Mouse (Mus musculus): ENCODE measurements around the gene Trim29. TPM values are rescaled to one million over a fixed set of nuclear protein-coding genes. Genes with fewer than 3 reads are reported as not detected.

Gene Trim29
- 0.23 and 0.26 TPM in 2 replicates for polyA plus RNA-seq (2012; rRNA removed)

DNA sequence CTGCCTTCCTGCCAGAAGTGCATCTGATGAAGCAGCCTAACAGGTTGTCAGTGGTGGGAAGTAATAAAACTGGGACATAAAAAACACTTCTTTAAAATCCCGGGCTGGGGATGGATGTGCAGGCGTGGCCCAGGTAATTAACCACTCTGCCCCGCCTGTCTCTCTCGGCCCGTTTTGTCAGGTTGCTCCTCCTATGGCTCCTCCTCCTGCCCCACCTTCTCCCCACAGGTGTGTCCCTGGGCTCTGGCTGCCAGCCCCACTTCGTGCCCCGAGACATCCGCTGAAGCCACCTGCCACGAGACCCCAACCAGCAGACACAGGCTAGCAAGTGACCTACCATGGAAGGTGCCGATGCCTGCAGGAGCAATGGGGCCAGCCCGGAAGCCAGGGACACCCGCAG lies at the start of gene Trim29:
Gene Trim29 (plus strand): TSS at position 311 of the 400 bp plus-strand sequence.
- peak; percentile 51 for DNase-seq (ENCODE audit: low read depth, low spot score)
- 29% methylated on average over 12 of the region's 12 CpGs for whole genome bisulfite sequencing

GRCm38 (mm10) chr9:43261124-43261907 lies 49.3 kb upstream of the Trim29 start:
- no peak for DNase-seq (ENCODE audit: low read depth, low spot score)
- WGBS, result 75% methylated on average over 4 of the region's 4 CpGs

- no peak for DNase-seq (ENCODE audit: low read depth, low spot score)
- 56% methylated on average over 2 of the region's 2 CpGs for WGBS
These were observed 48.7 kb upstream of the Trim29 start for GRCm38 (mm10) chr9:43261941-43262340.

- DNase-seq (ENCODE audit: low read depth, low spot score), result no peak
- WGBS, result 66% methylated on average over 4 of the region's 4 CpGs
These were observed 48.3 kb upstream of the Trim29 start for GRCm38 (mm10) chr9:43262390-43262789.

DNA sequence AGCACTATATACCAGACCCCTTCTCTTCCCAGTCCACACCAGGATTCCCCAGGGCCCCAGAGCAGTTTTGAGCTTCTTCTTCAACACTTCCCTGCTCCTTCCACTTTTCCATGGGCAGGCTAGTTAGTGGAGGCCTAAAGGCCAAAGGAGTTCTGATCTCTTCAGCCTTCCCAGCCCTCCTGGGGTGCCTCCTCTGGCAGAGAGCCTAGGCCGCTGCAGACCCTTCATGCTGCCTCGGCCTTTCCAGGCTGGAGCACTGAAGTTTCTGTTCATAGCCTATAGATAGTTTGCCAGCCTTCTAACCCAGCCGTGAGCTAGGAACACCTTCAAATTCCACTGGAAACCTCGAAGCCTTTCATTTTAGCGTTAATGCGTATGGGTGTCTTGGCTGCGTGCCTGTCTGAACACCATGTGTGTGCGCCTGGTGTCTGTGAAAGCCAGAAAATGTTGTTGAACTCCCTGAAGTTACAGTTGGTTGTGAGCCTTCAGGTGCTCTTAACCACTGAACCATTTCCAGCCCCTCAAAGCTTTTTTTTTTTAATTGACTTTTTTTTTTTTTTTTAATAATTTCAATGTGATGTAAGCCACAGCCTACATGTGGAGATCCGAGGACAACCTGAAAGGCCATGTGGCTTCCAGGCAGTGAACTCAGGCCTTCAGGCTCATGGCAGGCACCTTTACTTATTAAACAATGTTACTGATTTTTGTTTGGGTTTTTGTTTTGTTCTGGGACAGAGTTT lies 47.7 kb upstream of the Trim29 start:
- 48% methylated on average over 9 of the region's 9 CpGs for WGBS
- DNase-seq (ENCODE audit: low read depth, low spot score), result no peak

DNA sequence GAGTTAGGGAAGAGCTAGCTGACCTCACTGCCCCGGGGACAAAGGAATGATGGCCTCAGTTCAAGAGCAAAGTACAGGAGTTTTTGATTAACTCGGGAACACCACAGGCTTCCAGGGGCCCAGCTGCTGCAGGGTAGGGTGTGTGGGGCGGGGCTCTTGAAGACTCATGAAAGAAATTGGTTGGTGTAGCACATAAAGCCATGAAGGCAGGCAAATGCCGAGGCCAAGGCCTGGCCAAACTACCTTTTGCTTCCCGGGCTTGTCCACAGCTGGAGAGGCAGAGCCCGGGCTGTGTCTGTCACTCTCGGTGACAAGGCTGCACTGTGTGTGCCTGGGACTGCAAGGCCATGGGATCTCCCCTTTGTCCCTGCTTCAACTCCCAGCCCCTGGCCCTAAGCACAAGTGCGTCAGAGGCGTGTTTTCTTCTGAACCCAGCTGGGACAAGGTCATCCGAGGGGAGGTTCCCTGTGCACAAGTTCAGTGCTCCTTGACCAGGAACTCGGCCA lies 46.6 kb upstream of the Trim29 start:
- WGBS, result 14% methylated on average over 11 of the region's 11 CpGs
- peak; percentile 78 for DNase-seq (ENCODE audit: low read depth, low spot score)

- 74% methylated on average over 9 of the region's 9 CpGs for WGBS
- DNase-seq (ENCODE audit: low read depth, low spot score), result no peak
These were observed 45.5 kb upstream of the Trim29 start for GRCm38 (mm10) chr9:43265194-43265593.

- DNase-seq (ENCODE audit: low read depth, low spot score), result no peak
- WGBS, result 45% methylated on average over 8 of the region's 8 CpGs
These were observed 43.3 kb upstream of the Trim29 start for GRCm38 (mm10) chr9:43267357-43267756.

DNA sequence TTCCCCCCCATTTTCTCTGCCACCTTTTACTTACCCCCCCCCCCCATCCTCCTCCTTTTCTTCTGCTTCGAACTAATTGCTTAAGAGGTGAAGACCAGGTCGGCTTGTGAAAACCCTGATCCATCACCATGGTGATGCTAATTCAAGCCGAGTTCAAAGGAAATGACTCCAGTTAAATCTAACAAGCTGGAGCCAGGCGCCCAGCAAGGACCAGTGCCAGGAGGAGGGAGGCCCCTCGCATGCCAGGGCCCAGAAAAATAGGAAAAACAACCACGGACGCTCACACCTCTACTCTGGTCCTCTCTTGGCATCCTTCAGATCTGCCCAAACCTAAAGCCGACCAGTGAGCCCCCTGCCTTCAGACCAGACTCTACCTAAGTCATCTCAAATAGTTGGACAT lies 41.5 kb upstream of the Trim29 start:
- DNase-seq (ENCODE audit: low read depth, low spot score), result no peak
- WGBS, result 50% methylated on average over 8 of the region's 8 CpGs

GRCm38 (mm10) chr9:43270723-43271252 lies 39.9 kb upstream of the Trim29 start:
- DNase-seq (ENCODE audit: low read depth, low spot score), result no peak
- WGBS, result 44% methylated on average over 17 of the region's 17 CpGs

DNA sequence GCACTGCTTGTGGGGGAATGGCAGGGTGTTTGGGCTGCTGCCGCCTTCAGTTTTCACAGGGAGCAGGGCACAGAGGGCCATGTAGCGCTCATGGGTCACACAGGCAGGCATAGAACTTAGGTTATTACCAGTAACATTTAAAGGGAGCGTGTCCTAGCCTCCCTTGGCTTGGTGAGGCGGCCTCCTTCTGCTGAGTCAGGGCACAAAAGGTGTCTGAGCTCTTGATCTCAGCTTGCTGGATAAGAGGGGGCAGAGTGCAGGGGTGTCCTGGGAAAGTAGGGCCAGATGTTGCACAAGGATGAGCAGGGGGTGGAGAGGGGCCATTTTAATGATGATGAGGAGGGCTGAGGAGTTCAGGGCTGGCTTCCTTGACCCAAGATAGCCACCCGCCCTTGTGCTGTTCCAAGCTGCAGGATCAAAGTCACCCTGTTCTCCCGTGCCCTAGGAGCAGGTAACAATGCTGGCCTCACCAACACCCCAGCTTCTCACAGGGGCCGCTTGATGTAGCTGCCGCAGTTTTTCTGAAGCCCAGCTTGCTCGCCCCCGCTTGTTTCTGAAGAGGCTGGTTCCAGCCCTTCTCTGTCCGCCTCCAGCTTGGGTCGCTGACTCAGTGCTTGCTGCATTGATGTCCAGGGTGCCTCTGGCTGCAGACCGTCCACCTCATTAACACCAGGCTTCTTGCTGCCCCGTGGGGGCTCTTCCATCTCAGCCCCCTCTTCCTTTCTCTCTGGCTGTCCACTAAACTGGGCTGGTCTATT lies 38.7 kb upstream of the Trim29 start:
- no peak for DNase-seq (ENCODE audit: low read depth, low spot score)
- WGBS, result 75% methylated on average over 14 of the region's 14 CpGs

DNA sequence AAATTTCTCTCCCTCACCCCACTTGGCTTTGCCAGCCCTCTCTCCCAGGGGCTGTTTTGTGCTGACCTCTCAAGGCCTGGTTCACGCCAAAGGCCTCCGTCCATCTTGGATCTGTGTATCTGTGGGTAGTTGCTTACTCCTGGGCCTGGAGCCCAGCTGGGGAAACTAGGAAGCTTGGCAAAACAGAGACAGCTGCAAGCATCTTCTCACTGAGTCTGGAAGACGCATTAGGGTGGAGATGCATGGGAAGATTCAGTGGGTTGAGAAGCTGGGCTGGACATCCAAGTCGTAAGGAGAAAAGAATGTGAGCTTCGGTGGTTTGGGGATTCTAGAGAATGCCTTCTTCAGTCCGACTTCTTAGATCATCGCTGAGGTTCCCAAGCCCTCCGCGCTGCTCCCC lies 36.9 kb upstream of the Trim29 start:
- no peak for DNase-seq (ENCODE audit: low read depth, low spot score)
- 76% methylated on average over 9 of the region's 9 CpGs for WGBS

DNA sequence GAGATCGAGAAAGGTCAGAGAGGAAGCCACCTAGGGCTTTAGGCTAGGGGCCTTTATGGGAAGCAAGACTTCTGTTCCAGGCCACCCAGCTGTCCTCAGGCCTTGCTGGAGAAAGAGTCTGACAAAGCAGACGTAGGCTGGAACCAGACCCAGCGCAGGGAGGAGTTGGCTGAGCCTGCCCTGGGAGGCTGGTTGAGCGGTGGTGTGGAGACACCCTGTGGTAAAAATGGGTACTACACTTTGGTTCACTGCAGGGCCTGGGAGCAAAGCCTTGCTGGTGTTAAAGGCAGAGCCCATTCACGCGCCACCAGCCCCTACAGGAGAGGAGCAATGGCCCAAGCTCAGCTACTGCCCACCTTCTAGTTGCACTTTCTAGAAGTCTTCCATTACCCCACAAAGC lies 26.4 kb upstream of the Trim29 start:
- peak; percentile 59 for DNase-seq (ENCODE audit: low read depth, low spot score)
- 10% methylated on average over 6 of the region's 6 CpGs for WGBS

DNA sequence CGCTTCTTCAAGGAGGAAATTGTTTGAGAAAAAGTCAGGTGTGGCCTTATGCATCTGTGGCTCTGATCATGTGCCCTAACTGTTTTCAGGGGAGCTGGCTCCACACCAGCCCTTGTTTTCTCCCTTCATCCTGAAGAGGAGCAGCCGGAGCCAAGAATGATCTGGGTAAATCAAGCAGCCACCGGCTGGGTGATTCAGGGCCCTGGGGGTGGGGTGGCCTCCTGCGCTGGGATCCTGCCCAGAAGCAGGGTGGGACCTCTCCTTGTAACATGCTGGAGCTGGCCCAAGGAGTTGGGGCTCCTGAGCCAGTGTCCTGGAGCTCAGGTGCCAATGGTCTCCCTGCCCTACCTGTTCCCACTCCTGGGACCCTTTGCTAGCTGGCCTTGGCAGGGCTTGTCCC lies 25.4 kb upstream of the Trim29 start:
- WGBS, result 19% methylated on average over 4 of the region's 4 CpGs
- no peak for DNase-seq (ENCODE audit: low read depth, low spot score)

DNA sequence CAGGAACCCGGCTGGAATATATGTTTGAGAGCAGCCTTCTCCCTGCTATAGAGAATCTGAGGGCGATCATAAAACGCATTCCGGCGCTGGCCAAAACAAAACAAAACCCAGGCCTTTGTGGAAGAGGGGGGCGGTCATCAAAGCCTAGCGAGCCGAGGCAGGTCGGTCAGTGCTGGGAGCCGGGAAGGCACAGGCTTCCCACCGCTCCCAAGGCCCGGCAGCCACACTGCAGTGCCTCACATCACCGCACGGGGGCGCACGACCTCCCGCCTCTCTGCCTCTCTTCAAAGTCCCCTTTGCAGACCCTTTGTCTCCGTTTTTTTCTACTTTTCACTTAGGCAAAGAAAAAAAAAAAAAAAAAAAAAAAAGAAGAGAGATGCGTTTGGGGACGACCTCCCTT lies 23.8 kb upstream of the Trim29 start:
- no peak for DNase-seq (ENCODE audit: low read depth, low spot score)
- 9% methylated on average over 20 of the region's 20 CpGs for WGBS

DNA sequence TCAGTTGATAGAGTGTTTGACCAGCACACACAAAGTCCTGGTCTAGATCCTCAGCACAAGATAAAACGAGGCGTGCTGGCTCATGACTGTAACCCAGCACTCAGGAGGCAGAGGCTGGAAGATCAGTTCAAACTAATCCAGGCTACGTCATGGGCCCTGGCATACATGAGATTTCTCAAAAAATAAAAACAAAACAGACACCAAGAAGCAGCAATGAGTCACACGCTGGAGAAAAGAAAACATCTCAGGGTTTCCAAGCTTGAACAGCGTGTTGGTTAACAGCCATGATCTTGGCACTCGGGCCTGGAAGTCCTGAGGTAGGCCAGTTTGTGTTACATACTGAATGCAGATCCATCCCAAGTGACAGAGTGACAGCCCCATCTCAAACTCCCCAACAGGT lies 17.6 kb upstream of the Trim29 start:
- no peak for DNase-seq (ENCODE audit: low read depth, low spot score)
- WGBS, result 78% methylated on average over 6 of the region's 6 CpGs

- WGBS, result 24% methylated on average over 10 of the region's 10 CpGs
- DNase-seq (ENCODE audit: low read depth, low spot score), result no peak
These were observed 10.3 kb upstream of the Trim29 start for GRCm38 (mm10) chr9:43300394-43300793.

GRCm38 (mm10) chr9:43302989-43303388 lies 7.7 kb upstream of the Trim29 start:
- 69% methylated on average over 4 of the region's 4 CpGs for WGBS
- DNase-seq (ENCODE audit: low read depth, low spot score), result no peak

DNA sequence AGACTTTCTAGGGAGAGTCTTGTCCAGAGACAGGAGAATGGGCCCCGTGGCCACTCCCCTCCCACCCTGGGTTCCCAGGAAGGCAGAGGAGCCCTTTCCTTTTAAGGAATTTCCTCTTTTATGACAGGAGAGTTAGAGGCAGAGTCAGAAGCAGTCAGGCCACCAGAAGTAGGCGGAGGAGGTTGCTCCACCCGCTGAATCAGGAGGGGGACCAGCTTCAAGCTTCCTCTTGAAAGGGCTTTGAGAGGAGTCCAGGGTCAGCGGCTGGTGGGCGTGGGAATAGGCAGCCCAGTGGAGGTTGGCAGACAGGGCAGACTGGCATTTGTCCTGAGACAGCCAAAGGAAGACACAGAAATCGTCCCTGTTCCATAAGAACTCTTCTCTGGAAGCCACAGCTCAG lies 4.8 kb upstream of the Trim29 start:
- 7% methylated on average over 6 of the region's 6 CpGs for WGBS
- DNase-seq (ENCODE audit: low read depth, low spot score), result no peak
